Mouse (Mus musculus) megakaryocyte, embryonic 14.5 days (primary cell): ENCODE results near the gene Mrm2.

ENCODE experiments used
- FLI1 ChIP-seq: IDR thresholded peaks from 2 replicates; pipeline ENCODE4 v1.6.1; 2012; ENCODE audit warnings: low read length, inconsistent platforms, mixed read lengths
- GATA1 ChIP-seq: IDR thresholded peaks from 3 replicates; pipeline ENCODE4 v1.6.1; 2012; ENCODE audit warnings: mixed read lengths, low read length, inconsistent platforms, borderline replicate concordance

GRCm38 (mm10) chr5:140364415-140364814 lies 32.7 kb upstream of the Mrm2 start:
- no peak for TF ChIP-seq GATA1
- TF ChIP-seq FLI1, result no peak
